Mouse (Mus musculus): Measurements from ENCODE around the gene Tnr. TPM values are rescaled to one million over a fixed set of nuclear protein-coding genes. Genes with fewer than 3 reads are reported as not detected.

The Tnr gene
- polyA plus RNA-seq, 1 experiment from 2014 or later: 7.4 TPM

DNA sequence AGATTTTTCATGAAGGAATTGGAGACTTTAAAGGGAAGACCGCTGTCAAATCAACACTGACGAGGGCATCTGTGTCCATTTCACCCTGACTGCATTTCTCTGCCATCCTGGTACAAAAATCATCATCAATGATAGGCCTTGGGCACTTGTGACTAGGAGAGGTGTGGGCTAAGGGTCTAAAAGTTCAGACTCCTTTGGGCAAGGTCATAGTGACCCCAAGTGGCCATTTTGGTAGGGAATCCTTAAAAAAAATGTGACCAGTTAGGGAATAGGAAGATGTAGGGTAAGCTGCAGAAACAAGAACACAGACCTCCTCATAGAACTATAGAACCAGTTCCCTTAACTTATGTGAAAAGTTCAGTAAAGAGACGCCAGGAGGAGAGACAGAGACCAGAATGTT, 355.1 kb downstream of the Tnr start:
- ATAC-seq: no peak
- no peak overlapping the region for H3K4me2 ChIP-seq (ENCODE audit: low read length)
- no peaks in the 10 kb centered on the region for H3K27me3 ChIP-seq (replicated peaks; ENCODE audit: control insufficient read depth, insufficient read depth, low read length)
- no peak overlapping the region for H3K27ac ChIP-seq (ENCODE audit: low read length)
- WGBS: 50% methylated on average over 3 of the region's 3 CpGs
- no peak overlapping the region for H3K4me3 ChIP-seq (replicated peaks; ENCODE audit: low read length)
- H3K4me1 ChIP-seq (replicated peaks; ENCODE audit: control insufficient read depth, insufficient read depth, low read length): no peaks in the 10 kb centered on the region
- H3K9ac ChIP-seq (replicated peaks; ENCODE audit: low read depth, low read length): no peak overlapping the region
- no peaks in the 10 kb centered on the region for H3K36me3 ChIP-seq (ENCODE audit: control insufficient read depth, insufficient read depth)
- no peaks in the 10 kb centered on the region for H3K9me3 ChIP-seq (ENCODE audit: control insufficient read depth, low read length)

- H3K27ac ChIP-seq (ENCODE audit: low read length): no peak overlapping the region
- H3K9me3 ChIP-seq (ENCODE audit: control insufficient read depth, low read length): no peaks in the 10 kb centered on the region
- ATAC-seq: no peak
- WGBS: 76% methylated on average over 4 of the region's 4 CpGs
- no peak overlapping the region for H3K9ac ChIP-seq (replicated peaks; ENCODE audit: low read depth, low read length)
- no peaks in the 10 kb centered on the region for H3K27me3 ChIP-seq (replicated peaks; ENCODE audit: control insufficient read depth, insufficient read depth, low read length)
- H3K4me3 ChIP-seq (replicated peaks; ENCODE audit: low read length): no peak overlapping the region
- H3K36me3 ChIP-seq (ENCODE audit: control insufficient read depth, insufficient read depth): no peaks in the 10 kb centered on the region
- no peaks in the 10 kb centered on the region for H3K4me1 ChIP-seq (replicated peaks; ENCODE audit: control insufficient read depth, insufficient read depth, low read length)
- no peak overlapping the region for H3K4me2 ChIP-seq (ENCODE audit: low read length)
These were observed 356.3 kb downstream of the Tnr start for GRCm38 (mm10) chr1:159879866-159880265.

DNA sequence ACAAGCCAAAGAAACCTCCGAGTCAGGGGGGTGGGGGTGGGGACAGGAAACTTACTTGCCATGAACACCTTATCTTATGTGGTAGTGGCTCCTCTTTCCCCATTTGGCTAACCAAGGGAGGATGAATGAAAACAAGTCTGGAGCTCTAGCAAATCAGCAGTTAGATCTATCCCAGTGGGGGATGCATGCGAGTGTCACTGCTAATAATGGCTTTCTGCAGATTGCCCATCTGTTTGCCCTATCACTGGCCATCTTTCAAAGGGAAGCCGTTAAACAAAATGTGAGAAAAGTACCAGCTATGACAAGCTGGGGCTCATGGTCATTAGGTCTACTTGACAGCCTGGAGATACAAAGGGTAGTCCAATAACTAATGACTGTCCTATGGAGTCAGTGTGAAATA, 361.9 kb downstream of the Tnr start:
- H3K4me1 ChIP-seq (replicated peaks; ENCODE audit: control insufficient read depth, insufficient read depth, low read length): no peaks in the 10 kb centered on the region
- H3K9me3 ChIP-seq (ENCODE audit: control insufficient read depth, low read length): no peaks in the 10 kb centered on the region
- 64% methylated on average over 3 of the region's 3 CpGs for WGBS
- ATAC-seq: no peak
- no peak overlapping the region for H3K27ac ChIP-seq (ENCODE audit: low read length)
- no peak overlapping the region for H3K9ac ChIP-seq (replicated peaks; ENCODE audit: low read depth, low read length)
- no peaks in the 10 kb centered on the region for H3K36me3 ChIP-seq (ENCODE audit: control insufficient read depth, insufficient read depth)
- H3K27me3 ChIP-seq (replicated peaks; ENCODE audit: control insufficient read depth, insufficient read depth, low read length): no peaks in the 10 kb centered on the region
- H3K4me3 ChIP-seq (replicated peaks; ENCODE audit: low read length): no peak overlapping the region
- H3K4me2 ChIP-seq (ENCODE audit: low read length): no peak overlapping the region

- Histone ChIP-seq H3K4me1 (replicated peaks; ENCODE audit: control insufficient read depth, insufficient read depth, low read length) (no peaks in the 10 kb centered on the region), H3K36me3 (ENCODE audit: control insufficient read depth, insufficient read depth) (no peaks in the 10 kb centered on the region; the same call in 1 of the 2 replicates), H3K9ac (replicated peaks; ENCODE audit: low read depth, low read length) (no peak overlapping the region), H3K27me3 (replicated peaks; ENCODE audit: control insufficient read depth, insufficient read depth, low read length) (no peaks in the 10 kb centered on the region), H3K27ac (ENCODE audit: low read length) (no peak overlapping the region), H3K9me3 (ENCODE audit: control insufficient read depth, low read length) (no peaks in the 10 kb centered on the region), H3K4me2 (ENCODE audit: low read length) (no peak overlapping the region), H3K4me3 (replicated peaks; ENCODE audit: low read length) (no peak overlapping the region)
- WGBS: 92% methylated on average over 5 of the region's 5 CpGs
- ATAC-seq: no peak
These were observed 365.0 kb downstream of the Tnr start for GRCm38 (mm10) chr1:159888611-159889010.

DNA sequence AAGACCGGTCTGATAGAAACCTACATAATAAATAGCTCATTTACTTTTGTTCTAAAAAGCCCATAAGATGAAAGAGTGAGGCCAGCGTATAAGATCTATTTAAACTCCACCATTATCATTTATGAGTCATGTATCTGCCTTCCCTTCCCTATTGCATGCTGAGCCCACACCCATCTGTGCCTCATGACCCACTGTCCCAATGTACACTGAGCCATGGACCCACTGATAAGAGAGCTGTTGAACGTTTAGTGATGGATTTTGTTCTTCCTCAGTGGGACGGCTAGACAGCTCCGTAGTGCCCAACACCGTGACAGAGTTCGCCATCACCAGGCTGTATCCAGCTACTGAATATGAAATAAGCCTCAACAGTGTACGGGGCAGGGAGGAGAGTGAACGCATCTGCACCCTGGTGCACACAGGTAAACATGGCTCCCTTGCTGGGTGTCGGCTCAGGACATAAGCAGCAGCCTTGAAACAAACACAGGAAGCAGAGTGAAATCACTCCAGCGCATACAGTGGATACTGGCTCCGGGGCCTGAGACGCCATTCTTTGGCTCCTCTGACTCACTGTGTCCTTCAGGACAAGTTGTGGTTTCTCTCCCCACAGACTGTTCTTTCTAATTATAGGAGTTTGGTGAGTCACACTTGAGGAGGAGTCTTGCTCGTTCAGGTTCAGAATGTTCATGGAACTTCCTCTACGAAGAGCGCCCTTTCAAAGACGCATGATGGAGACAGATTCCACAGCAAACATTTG, 365.6 kb downstream of the Tnr start:
- no peaks in the 10 kb centered on the region for H3K9me3 ChIP-seq (ENCODE audit: control insufficient read depth, low read length)

GRCm38 (mm10) chr1:159890524-159890923, 367.0 kb downstream of the Tnr start:
- 88% methylated on average over 5 of the region's 5 CpGs for WGBS
- H3K27me3 ChIP-seq (replicated peaks; ENCODE audit: control insufficient read depth, insufficient read depth, low read length): no peaks in the 10 kb centered on the region

More for the DNA sequence above, 365.6 kb downstream of the Tnr start:
- Histone ChIP-seq H3K4me1 (replicated peaks; ENCODE audit: control insufficient read depth, insufficient read depth, low read length) (no peaks in the 10 kb centered on the region), H3K27ac (ENCODE audit: low read length) (no peak overlapping the region), H3K4me2 (ENCODE audit: low read length) (no peak overlapping the region), H3K9ac (replicated peaks; ENCODE audit: low read depth, low read length) (no peak overlapping the region), H3K27me3 (replicated peaks; ENCODE audit: control insufficient read depth, insufficient read depth, low read length) (no peaks in the 10 kb centered on the region), H3K4me3 (replicated peaks; ENCODE audit: low read length) (no peak overlapping the region), H3K36me3 (ENCODE audit: control insufficient read depth, insufficient read depth) (no peaks in the 10 kb centered on the region; the same call in 1 of the 2 replicates)
- 94% methylated on average over 17 of the region's 17 CpGs for WGBS
- no peak for ATAC-seq

DNA sequence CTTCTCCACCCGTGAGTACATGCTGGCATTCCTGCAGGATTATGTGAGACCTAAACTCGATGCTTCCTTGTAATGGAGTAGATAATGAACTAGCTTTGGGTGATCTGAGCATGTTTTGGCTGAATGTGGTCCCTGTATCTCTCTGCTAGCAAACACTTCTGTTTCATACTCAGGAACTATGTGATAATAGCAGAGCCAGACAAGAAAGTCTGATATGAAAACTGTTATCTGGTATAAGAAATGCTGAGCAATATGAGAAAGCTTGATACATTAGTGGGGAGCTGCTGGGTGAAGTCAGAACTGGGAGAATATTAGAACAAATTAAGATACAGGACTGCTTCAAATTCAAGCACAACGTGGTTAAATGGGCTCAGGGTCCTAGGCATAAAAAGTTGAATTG, 371.5 kb downstream of the Tnr start:
- H3K4me2 ChIP-seq (ENCODE audit: low read length): no peak overlapping the region

More at GRCm38 (mm10) chr1:159890524-159890923, 367.0 kb downstream of the Tnr start:
- Histone ChIP-seq H3K4me2 (ENCODE audit: low read length) (no peak overlapping the region), H3K9ac (replicated peaks; ENCODE audit: low read depth, low read length) (no peak overlapping the region), H3K36me3 (ENCODE audit: control insufficient read depth, insufficient read depth) (no peaks in the 10 kb centered on the region; the same call in 1 of the 2 replicates), H3K4me1 (replicated peaks; ENCODE audit: control insufficient read depth, insufficient read depth, low read length) (no peaks in the 10 kb centered on the region), H3K4me3 (replicated peaks; ENCODE audit: low read length) (no peak overlapping the region), H3K9me3 (ENCODE audit: control insufficient read depth, low read length) (no peaks in the 10 kb centered on the region), H3K27ac (ENCODE audit: low read length) (no peak overlapping the region)
- no peak for ATAC-seq

DNA sequence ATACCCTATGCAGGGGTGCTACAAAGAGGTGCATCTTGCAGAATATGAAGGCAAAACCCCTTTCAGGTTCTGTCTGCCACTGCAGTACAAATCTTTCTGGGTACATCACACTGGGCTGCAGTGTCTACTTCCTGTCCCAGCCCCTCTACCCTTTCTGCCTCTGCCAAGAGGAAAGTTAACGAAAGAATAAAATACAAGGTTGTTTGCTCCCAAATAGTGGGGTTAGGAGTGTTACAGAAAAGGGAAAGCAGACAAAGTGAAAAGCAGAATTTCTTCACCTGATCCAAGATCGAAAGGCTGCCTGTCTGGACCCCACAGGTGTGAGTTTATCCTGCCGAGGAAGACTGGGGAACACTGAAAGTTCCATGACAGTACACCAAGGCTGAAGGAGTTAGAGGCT, 376.4 kb downstream of the Tnr start:
- Histone ChIP-seq H3K4me1 (replicated peaks; ENCODE audit: control insufficient read depth, insufficient read depth, low read length) (peaks cover 3% of the 10 kb centered on the region; the same call in 1 of the 2 replicates), H3K27ac (ENCODE audit: low read length) (no peak overlapping the region), H3K4me3 (replicated peaks; ENCODE audit: low read length) (no peak overlapping the region), H3K4me2 (ENCODE audit: low read length) (no peak overlapping the region), H3K9me3 (ENCODE audit: control insufficient read depth, low read length) (no peaks in the 10 kb centered on the region), H3K27me3 (replicated peaks; ENCODE audit: control insufficient read depth, insufficient read depth, low read length) (no peaks in the 10 kb centered on the region), H3K9ac (replicated peaks; ENCODE audit: low read depth, low read length) (no peak overlapping the region), H3K36me3 (ENCODE audit: control insufficient read depth, insufficient read depth) (no peaks in the 10 kb centered on the region)
- WGBS: 86% methylated on average over 3 of the region's 3 CpGs
- no peak for ATAC-seq

More for the DNA sequence above, 371.5 kb downstream of the Tnr start:
- Histone ChIP-seq H3K27ac (ENCODE audit: low read length) (no peak overlapping the region), H3K4me1 (replicated peaks; ENCODE audit: control insufficient read depth, insufficient read depth, low read length) (no peaks in the 10 kb centered on the region), H3K36me3 (ENCODE audit: control insufficient read depth, insufficient read depth) (no peaks in the 10 kb centered on the region; the same call in 1 of the 2 replicates), H3K9me3 (ENCODE audit: control insufficient read depth, low read length) (no peaks in the 10 kb centered on the region), H3K9ac (replicated peaks; ENCODE audit: low read depth, low read length) (no peak overlapping the region), H3K27me3 (replicated peaks; ENCODE audit: control insufficient read depth, insufficient read depth, low read length) (no peaks in the 10 kb centered on the region), H3K4me3 (replicated peaks; ENCODE audit: low read length) (no peak overlapping the region)
- ATAC-seq: no peak
- WGBS: 75% methylated on average over 3 of the region's 3 CpGs

GRCm38 (mm10) chr1:159900639-159901038, 377.1 kb downstream of the Tnr start:
- no peak overlapping the region for H3K27ac ChIP-seq (ENCODE audit: low read length)
- H3K9me3 ChIP-seq (ENCODE audit: control insufficient read depth, low read length): no peaks in the 10 kb centered on the region
- ATAC-seq: no peak
- H3K4me3 ChIP-seq (replicated peaks; ENCODE audit: low read length): no peak overlapping the region
- no peak overlapping the region for H3K9ac ChIP-seq (replicated peaks; ENCODE audit: low read depth, low read length)
- H3K4me2 ChIP-seq (ENCODE audit: low read length): no peak overlapping the region
- H3K4me1 ChIP-seq (replicated peaks; ENCODE audit: control insufficient read depth, insufficient read depth, low read length): peaks cover 3% of the 10 kb centered on the region; the same call in 1 of the 2 replicates
- no peaks in the 10 kb centered on the region for H3K36me3 ChIP-seq (ENCODE audit: control insufficient read depth, insufficient read depth)
- no peaks in the 10 kb centered on the region for H3K27me3 ChIP-seq (replicated peaks; ENCODE audit: control insufficient read depth, insufficient read depth, low read length)
- WGBS: 72% methylated on average over 3 of the region's 3 CpGs
